Mouse (Mus musculus) hindbrain, embryonic 12.5 days (tissue): Measurements from ENCODE around the gene Chka. TPM values are rescaled to one million over a fixed set of nuclear protein-coding genes. Genes with fewer than 3 reads are reported as not detected.

Experiments used
- polyA plus RNA-seq: library from polyadenylated mRNA; unstranded; fragments of >200 nt; fragmentation: Nextera tagmentation; extraction: Ambion mirVana; gene quantifications from 2 replicates; pipeline ENCODE4 v1.2.1, GENCODE M21; 2016

Chka gene
- polyA plus RNA-seq, 1 experiment from 2014 or later = 66.8 TPM

Other genes with a start within 250 kb of the Chka start
- 3.8 and 4.0 TPM in 2 replicates for gene Lrp5, start 165.2 kb upstream of the Chka start, polyA plus RNA-seq
- 37.3 and 37.5 TPM in 2 replicates for gene 1810055G02Rik, start 143.5 kb upstream of the Chka start, polyA plus RNA-seq
- 59.3 and 70.8 TPM in 2 replicates for gene Kmt5b, start 84.4 kb upstream of the Chka start, polyA plus RNA-seq
- 24.9 and 29.9 TPM in 2 replicates for gene Tcirg1, start 55.4 kb downstream of the Chka start, polyA plus RNA-seq
- gene Ndufs8, start 61.0 kb downstream of the Chka start, polyA plus RNA-seq = 180 and 207 TPM in 2 replicates
- 1.0 and 1.2 TPM in 2 replicates for gene Aldh3b1, start 78.0 kb downstream of the Chka start, polyA plus RNA-seq
- 8.1 and 8.5 TPM in 2 replicates for gene Unc93b1, start 83.4 kb downstream of the Chka start, polyA plus RNA-seq
- gene Aldh3b3, start 106.9 kb downstream of the Chka start, polyA plus RNA-seq = not detected in 2 replicates
- 0.96 and 1.2 TPM in 2 replicates for gene Aldh3b2, start 120.6 kb downstream of the Chka start, polyA plus RNA-seq
- 2.4 and 2.6 TPM in 2 replicates for gene Acy3, start 134.8 kb downstream of the Chka start, polyA plus RNA-seq
- 0.35 and 0.47 TPM in 2 replicates for gene Tbx10, start 141.0 kb downstream of the Chka start, polyA plus RNA-seq
- 18.7 and 18.9 TPM in 2 replicates for gene Nudt8, start 148.8 kb downstream of the Chka start, polyA plus RNA-seq
- gene Gm49405, start 148.9 kb downstream of the Chka start, polyA plus RNA-seq = 3.2 and 4.2 TPM in 2 replicates
- 4.4 and 5.8 TPM in 2 replicates for gene Doc2g, start 151.5 kb downstream of the Chka start, polyA plus RNA-seq
- gene Ndufv1, start 161.0 kb downstream of the Chka start, polyA plus RNA-seq = 187 and 188 TPM in 2 replicates
- gene Gstp1, start 186.2 kb downstream of the Chka start, polyA plus RNA-seq = 357 and 360 TPM in 2 replicates
- 1.5 and 8.3 TPM in 2 replicates for gene Gstp2, start 194.2 kb downstream of the Chka start, polyA plus RNA-seq
- gene Gstp3, start 207.8 kb downstream of the Chka start, polyA plus RNA-seq = not detected in 2 replicates
- not detected in 2 replicates for gene Cabp2, start 229.8 kb downstream of the Chka start, polyA plus RNA-seq
- gene Cdk2ap2, start 245.4 kb downstream of the Chka start, polyA plus RNA-seq = 65.6 and 76.9 TPM in 2 replicates
- 19.6 and 24.4 TPM in 2 replicates for gene Pitpnm1, start 248.2 kb downstream of the Chka start, polyA plus RNA-seq